ENCODE assay signal across 9 mouse cellular contexts in genomic region chr11:67112019-67112850, GRCm38 (mm10). TPM values are rescaled to one million over a fixed set of nuclear protein-coding genes. Genes with fewer than 3 reads are reported as not detected.
A peak's percentile ranks its signal among the peaks of the same experiment; 100 is the strongest.
DNase-seq lines count a peak whose midpoint lies in the region; ATAC-seq and TF ChIP-seq lines count a peak whose summit lies in the region.
"Had no signal": no experiment of that assay in that cellular context is flagged by ENCODE, and none has a peak within 500 bp of the region (broad histone marks: within the 10 kb centered on the region; RNA-seq: fewer than 3 reads in every experiment).

No protein-coding gene starts in this region.

- H3K27me3 ChIP-seq in embryonic facial prominence, embryonic 14.5 days (replicated peaks; ENCODE audit: control insufficient read depth, insufficient read depth, low read length) = no peaks in the 10 kb centered on the region
- H3K27me3 ChIP-seq in limb, embryonic 11.5 days (ENCODE audit: control insufficient read depth, insufficient read depth, low read length) = no peaks in the 10 kb centered on the region

- no peak overlapping the region for H3K4me2 ChIP-seq in embryonic facial prominence, embryonic 14.5 days (ENCODE audit: low read depth, low read length)
- no peak overlapping the region for H3K4me2 ChIP-seq in limb, embryonic 11.5 days (ENCODE audit: low read depth, severe bottlenecking)
- H3K4me2 ChIP-seq: limb, embryonic 12.5 days had no signal

- no peak overlapping the region for H3K27ac ChIP-seq in embryonic facial prominence, embryonic 14.5 days (replicated peaks; ENCODE audit: low read depth, low read length)
- no peak overlapping the region for H3K27ac ChIP-seq in limb, embryonic 11.5 days (replicated peaks; ENCODE audit: low read depth, low read length)
- no peak overlapping the region for H3K27ac ChIP-seq in olfactory bulb, adult 2 months (ENCODE audit: insufficient read depth, low read depth, low read length)
- H3K27ac ChIP-seq: limb, embryonic 12.5 days had no signal

- H3K36me3 ChIP-seq in embryonic facial prominence, embryonic 14.5 days (ENCODE audit: control insufficient read depth, insufficient read depth, low read length) = no peaks in the 10 kb centered on the region
- no peaks in the 10 kb centered on the region for H3K36me3 ChIP-seq in limb, embryonic 11.5 days (ENCODE audit: control insufficient read depth, insufficient read depth, low read length)
- H3K36me3 ChIP-seq: limb, embryonic 12.5 days had no signal

- TF ChIP-seq POLR2A in olfactory bulb, adult 2 months (IDR thresholded peaks at IDR 0.05; ENCODE audit: insufficient read depth, low read depth, low read length) = no peak

- no peaks in the 10 kb centered on the region for H3K4me1 ChIP-seq in embryonic facial prominence, embryonic 14.5 days (ENCODE audit: control insufficient read depth, insufficient read depth, low read length)
- H3K4me1 ChIP-seq in limb, embryonic 11.5 days (ENCODE audit: control insufficient read depth, insufficient read depth, low read length) = no peaks in the 10 kb centered on the region
- H3K4me1 ChIP-seq in olfactory bulb, adult 2 months (ENCODE audit: control insufficient read depth, insufficient read depth, low read length) = no peaks in the 10 kb centered on the region
- H3K4me1 ChIP-seq: limb, embryonic 12.5 days had no signal

- 26% methylated on average over 11 of the region's 11 CpGs for WGBS in embryonic facial prominence, embryonic 14.5 days
- WGBS in limb, embryonic 11.5 days = 36% methylated on average over 11 of the region's 11 CpGs
- WGBS in olfactory bulb, adult 2 months = 36% methylated on average over 11 of the region's 11 CpGs

- peak; percentile 15 to 58 for DNase-seq in urinary bladder, adult 18-20 months (ENCODE audit: low spot score in 2 of 2)
- no peak for DNase-seq in urinary bladder, postnatal 10 days (ENCODE audit: low spot score)
- DNase-seq in adrenal gland, postnatal 14 days = peak; percentile 78
- DNase-seq in embryonic facial prominence, embryonic 14.5 days (ENCODE audit: low spot score) = peak; percentile 78
- DNase-seq in limb, embryonic 11.5 days (ENCODE audit: low spot score) = peak; percentile 86
- DNase-seq in thymus, postnatal 36 days = peak; percentile 35 to 54

- H3K9ac ChIP-seq in embryonic facial prominence, embryonic 14.5 days (ENCODE audit: low read depth, low read length) = no peak overlapping the region
- H3K9ac ChIP-seq in limb, embryonic 11.5 days (ENCODE audit: low read length) = no peak overlapping the region
- H3K9ac ChIP-seq: limb, embryonic 12.5 days had no signal

- H3K4me3 ChIP-seq in embryonic facial prominence, embryonic 14.5 days (ENCODE audit: low read depth, low read length) = no peak overlapping the region
- no peak overlapping the region for H3K4me3 ChIP-seq in limb, embryonic 11.5 days (ENCODE audit: low read depth, low read length)
- H3K4me3 ChIP-seq in olfactory bulb, adult 2 months (ENCODE audit: insufficient read depth, low read depth, low read length) = no peak overlapping the region
- H3K4me3 ChIP-seq: limb, embryonic 12.5 days had no signal

- no peaks in the 10 kb centered on the region for H3K9me3 ChIP-seq in embryonic facial prominence, embryonic 14.5 days (ENCODE audit: control insufficient read depth, low read length)
- H3K9me3 ChIP-seq in limb, embryonic 11.5 days (ENCODE audit: control insufficient read depth, low read length) = no peaks in the 10 kb centered on the region
- H3K9me3 ChIP-seq: limb, embryonic 12.5 days had no signal

- ATAC-seq in embryonic facial prominence, embryonic 14.5 days (ENCODE audit: low read depth) = peak; percentile 28; the same call in 1 of the 2 replicates
- ATAC-seq in hematopoietic stem cell, adult 5-6 weeks (replicated peaks in 1 of 2; ENCODE audit: insufficient read depth in 1 of 2, low FRiP score in 2 of 2, low TSS enrichment in 1 of 2, low read depth in 1 of 2, poor library complexity in 2 of 2, severe bottlenecking in 2 of 2) = peak; percentile 39 to 49; a peak in 2 of 4 replicates
- ATAC-seq in limb, embryonic 11.5 days (ENCODE audit: insufficient number of reproducible peaks, low FRiP score, low TSS enrichment, low read depth) = no peak

- TF ChIP-seq CTCF in olfactory bulb, adult 2 months (IDR thresholded peaks at IDR 0.05; ENCODE audit: insufficient read depth, low read depth, low read length) = peak; percentile 54; the same call in 1 of the 2 replicates

RNA-seq across cellular contexts. Expression of gene Myh3, which starts 34.1 kb away (rescaled TPM):
- 0.07 TPM in 1 of 2 replicates, not detected in the other for total RNA-seq in adrenal gland, postnatal 14 days (2021)
- polyA plus RNA-seq in embryonic facial prominence, embryonic 14.5 days (2014; fragmentation: Nextera tagmentation; extraction: Ambion mirVana) = 368 and 488 TPM in 2 replicates
- not detected in 2 replicates for total RNA-seq in hematopoietic stem cell, adult 5-6 weeks (2017)
- polyA plus RNA-seq in limb, embryonic 11.5 days (2014; fragmentation: Nextera tagmentation; extraction: Ambion mirVana) = 4.4 and 4.7 TPM in 2 replicates
- not detected in 2 replicates for polyA plus RNA-seq in olfactory bulb, adult 2 months (2012; ENCODE audit: insufficient read depth, insufficient read length, low replicate concordance, missing spikeins)

RNA-seq across cellular contexts. Expression of gene Myh2, which starts 58.6 kb away (rescaled TPM):
- total RNA-seq in adrenal gland, postnatal 14 days (2021) = 0.08 TPM in 1 of 2 replicates, not detected in the other
- polyA plus RNA-seq in embryonic facial prominence, embryonic 14.5 days (2014; fragmentation: Nextera tagmentation; extraction: Ambion mirVana) = 0.71 and 1.4 TPM in 2 replicates
- not detected in 2 replicates for total RNA-seq in hematopoietic stem cell, adult 5-6 weeks (2017)
- not detected in 2 replicates for polyA plus RNA-seq in limb, embryonic 11.5 days (2014; fragmentation: Nextera tagmentation; extraction: Ambion mirVana)
- not detected in 2 replicates for polyA plus RNA-seq in olfactory bulb, adult 2 months (2012; ENCODE audit: insufficient read depth, insufficient read length, low replicate concordance, missing spikeins)

RNA-seq across cellular contexts. Expression of gene Sco1, which starts 59.8 kb away (rescaled TPM):
- 21.4 and 24.3 TPM in 2 replicates for total RNA-seq in adrenal gland, postnatal 14 days (2021)
- polyA plus RNA-seq in embryonic facial prominence, embryonic 14.5 days (2014; fragmentation: Nextera tagmentation; extraction: Ambion mirVana) = 13.4 and 14.9 TPM in 2 replicates
- 25.6 and 29.5 TPM in 2 replicates for total RNA-seq in hematopoietic stem cell, adult 5-6 weeks (2017)
- polyA plus RNA-seq in limb, embryonic 11.5 days (2014; fragmentation: Nextera tagmentation; extraction: Ambion mirVana) = 21.7 and 23.2 TPM in 2 replicates
- not detected in 2 replicates for polyA plus RNA-seq in olfactory bulb, adult 2 months (2012; ENCODE audit: insufficient read depth, insufficient read length, low replicate concordance, missing spikeins)

RNA-seq across cellular contexts. Expression of gene Adprm, which starts 59.8 kb away (rescaled TPM):
- 18.6 and 20.5 TPM in 2 replicates for total RNA-seq in adrenal gland, postnatal 14 days (2021)
- polyA plus RNA-seq in embryonic facial prominence, embryonic 14.5 days (2014; fragmentation: Nextera tagmentation; extraction: Ambion mirVana) = 30.4 and 31.9 TPM in 2 replicates
- total RNA-seq in hematopoietic stem cell, adult 5-6 weeks (2017) = 11.7 and 13.2 TPM in 2 replicates
- 33.2 and 35.3 TPM in 2 replicates for polyA plus RNA-seq in limb, embryonic 11.5 days (2014; fragmentation: Nextera tagmentation; extraction: Ambion mirVana)
- polyA plus RNA-seq in olfactory bulb, adult 2 months (2012; ENCODE audit: insufficient read depth, insufficient read length, low replicate concordance, missing spikeins) = not detected in 2 replicates

Comparison
In these comparisons a context has a peak if more than half of its experiments do, and no peak if none do; other contexts are left out.
1. RNA of gene Myh3, which starts 34.1 kb away (polyA plus RNA-seq): 368 to 488 TPM in embryonic facial prominence, embryonic 14.5 days; 4.4 to 4.7 TPM in limb, embryonic 11.5 days and not detected in olfactory bulb, adult 2 months; every median in the first group is over 10 times any median in the second.
2. RNA of gene Sco1, which starts 59.8 kb away (polyA plus RNA-seq): 21.7 to 23.2 TPM in limb, embryonic 11.5 days and 13.4 to 14.9 TPM in embryonic facial prominence, embryonic 14.5 days; not detected in olfactory bulb, adult 2 months; every median in the first group is over 10 times any median in the second.